Mouse (Mus musculus) liver, adult 2 months (tissue): ENCODE measurements around the gene Ubqln3. TPM values are rescaled to one million over a fixed set of nuclear protein-coding genes. Genes with fewer than 3 reads are reported as not detected.

Source experiments
- DNase-seq: peaks from one replicate; pipeline ENCODE4 v3.0.0-alpha.2; 2011; ENCODE audit warnings: low read depth, low spot score; ENCODE audit errors: extremely low read depth
- H3K27ac ChIP-seq: fragments of 200-500 bp; replicated peaks from 2 replicates; pipeline ENCODE4 v1.5.1; 2012; ENCODE audit warnings: low read depth, mild to moderate bottlenecking, control low read depth, inconsistent platforms, low read length; ENCODE audit not compliant: insufficient read depth
- H3K27me3 ChIP-seq: fragments of 200-500 bp; 2 replicates; pipeline ENCODE4 v1.6.1; 2012; ENCODE audit warnings: mild to moderate bottlenecking, moderate library complexity, low read length, inconsistent platforms; ENCODE audit not compliant: control insufficient read depth, insufficient read depth
- H3K36me3 ChIP-seq: fragments of 200-500 bp; 2 replicates; pipeline ENCODE4 v1.6.1; 2012; ENCODE audit warnings: low read length, inconsistent platforms; ENCODE audit not compliant: control insufficient read depth, insufficient read depth
- H3K4me1 ChIP-seq: fragments of 200-500 bp; 2 replicates; pipeline ENCODE4 v1.6.1; 2011; ENCODE audit warnings: low read length; ENCODE audit not compliant: control insufficient read depth, insufficient read depth
- H3K4me3 ChIP-seq: fragments of 200-500 bp; 2 replicates; pipeline ENCODE4 v1.5.1; 2011; ENCODE audit warnings: low read depth, mild to moderate bottlenecking, control low read depth, low read length, moderate library complexity; ENCODE audit not compliant: insufficient read depth
- H3K79me2 ChIP-seq: fragments of 200-500 bp; 2 replicates; pipeline ENCODE4 v1.6.1; 2012; ENCODE audit warnings: inconsistent platforms, mild to moderate bottlenecking, low read length, moderate library complexity; ENCODE audit not compliant: control insufficient read depth, insufficient read depth
- H3K9ac ChIP-seq: fragments of 200-500 bp; 2 replicates; pipeline ENCODE4 v1.6.1; 2012; ENCODE audit warnings: low read depth, mild to moderate bottlenecking, control low read depth, inconsistent platforms, low read length
- CTCF ChIP-seq: fragments of 200-500 bp; IDR thresholded peaks from 2 replicates; pipeline ENCODE4 v1.5.1; 2011; ENCODE audit warnings: low read depth, low read length, control low read depth
- POLR2A ChIP-seq: fragments of 200-500 bp; IDR thresholded peaks from 2 replicates; pipeline ENCODE4 v1.6.1; 2011; ENCODE audit warnings: low read length, control low read depth; ENCODE audit not compliant: insufficient read depth; ENCODE audit errors: extremely low read depth
- WGBS: fragments of 180-500 bp; shearing (Covaris S2); methylation state at CpG from one replicate; pipeline ENCODE4 v1.1.7; 2018; 5-methylcytosine and 5-hydroxymethylcytosine counted together
- polyA plus RNA-seq: library from polyadenylated mRNA; depleted of rRNA; stranded (reverse); fragments of >200 nt; gene quantifications from 2 replicates; pipeline ENCODE4 v1.2.3, GENCODE M21; 2012; rRNA removed
- total RNA-seq: library from RNA; depleted of rRNA; stranded (reverse); fragments of >200 nt; gene quantifications from 2 replicates; pipeline ENCODE4 v1.2.3, GENCODE M21; 2014; rRNA removed

The Ubqln3 gene
- total and polyA plus RNA-seq, 2 experiments, result not detected

GRCm38 (mm10) chr7:104103913-104104756 lies 38.9 kb downstream of the Ubqln3 start:
- H3K36me3 ChIP-seq, result no peaks in the 10 kb centered on the region
- no peaks in the 10 kb centered on the region for H3K4me1 ChIP-seq
- WGBS, result 67% methylated on average over 4 of the region's 4 CpGs
- H3K79me2 ChIP-seq, result no peaks in the 10 kb centered on the region
- H3K4me3 ChIP-seq, result no peak overlapping the region
- TF ChIP-seq CTCF (no peak), POLR2A (no peak)
- H3K27ac ChIP-seq, result no peak overlapping the region
- no peak overlapping the region for H3K9ac ChIP-seq
- H3K27me3 ChIP-seq, result no peaks in the 10 kb centered on the region
- DNase-seq, result no peak

Other genes starting within 250 kb of the Ubqln3 start
- gene Olfr64, start 248.8 kb downstream of the Ubqln3 start, total RNA-seq, result not detected in 2 replicates
- not detected in 2 replicates for gene Olfr64, start 248.8 kb downstream of the Ubqln3 start, polyA plus RNA-seq
- gene Olfr65, start 239.8 kb downstream of the Ubqln3 start, total RNA-seq, result not detected in 2 replicates
- not detected in 2 replicates for gene Olfr65, start 239.8 kb downstream of the Ubqln3 start, polyA plus RNA-seq
- gene Olfr631, start 214.5 kb downstream of the Ubqln3 start, total RNA-seq, result not detected in 2 replicates
- not detected in 2 replicates for gene Olfr631, start 214.5 kb downstream of the Ubqln3 start, polyA plus RNA-seq
- not detected in 2 replicates for gene Olfr632, start 208.9 kb downstream of the Ubqln3 start, total RNA-seq
- not detected in 2 replicates for gene Olfr632, start 208.9 kb downstream of the Ubqln3 start, polyA plus RNA-seq
- not detected in 2 replicates for gene Olfr633, start 198.8 kb downstream of the Ubqln3 start, total RNA-seq
- not detected in 2 replicates for gene Olfr633, start 198.8 kb downstream of the Ubqln3 start, polyA plus RNA-seq
- gene Olfr635, start 172.1 kb downstream of the Ubqln3 start, total RNA-seq, result not detected in 2 replicates
- not detected in 2 replicates for gene Olfr635, start 172.1 kb downstream of the Ubqln3 start, polyA plus RNA-seq
- gene Olfr638, start 144.5 kb downstream of the Ubqln3 start, total RNA-seq, result not detected in 2 replicates
- gene Olfr638, start 144.5 kb downstream of the Ubqln3 start, polyA plus RNA-seq, result not detected in 2 replicates
- under 0.01 TPM in 2 replicates for gene Olfr639, start 126.0 kb downstream of the Ubqln3 start, total RNA-seq
- gene Olfr639, start 126.0 kb downstream of the Ubqln3 start, polyA plus RNA-seq, result not detected in 2 replicates
- gene Olfr640, start 117.7 kb downstream of the Ubqln3 start, total RNA-seq, result not detected in 2 replicates
- gene Olfr640, start 117.7 kb downstream of the Ubqln3 start, polyA plus RNA-seq, result not detected in 2 replicates
- gene Olfr641, start 107.8 kb downstream of the Ubqln3 start, total RNA-seq, result not detected in 2 replicates
- not detected in 2 replicates for gene Olfr641, start 107.8 kb downstream of the Ubqln3 start, polyA plus RNA-seq
- not detected in 2 replicates for gene Olfr642, start 90.6 kb downstream of the Ubqln3 start, total RNA-seq
- not detected in 2 replicates for gene Olfr642, start 90.6 kb downstream of the Ubqln3 start, polyA plus RNA-seq
- gene 4930516K23Rik, start 81.8 kb downstream of the Ubqln3 start, total RNA-seq, result not detected in 2 replicates
- not detected in 2 replicates for gene 4930516K23Rik, start 81.8 kb downstream of the Ubqln3 start, polyA plus RNA-seq
- not detected in 2 replicates for gene Olfr644, start 71.4 kb downstream of the Ubqln3 start, total RNA-seq
- gene Olfr644, start 71.4 kb downstream of the Ubqln3 start, polyA plus RNA-seq, result not detected in 2 replicates
- gene Olfr645, start 57.8 kb downstream of the Ubqln3 start, total RNA-seq, result not detected in 2 replicates
- not detected in 2 replicates for gene Olfr645, start 57.8 kb downstream of the Ubqln3 start, polyA plus RNA-seq
- gene Olfr646, start 38.4 kb downstream of the Ubqln3 start, total RNA-seq, result not detected in 2 replicates
- gene Olfr646, start 38.4 kb downstream of the Ubqln3 start, polyA plus RNA-seq, result not detected in 2 replicates
- gene Ubqln5, start 13.5 kb downstream of the Ubqln3 start, total RNA-seq, result not detected in 2 replicates
- gene Ubqln5, start 13.5 kb downstream of the Ubqln3 start, polyA plus RNA-seq, result not detected in 2 replicates
- not detected in 2 replicates for gene Olfr643, start 5.9 kb downstream of the Ubqln3 start, total RNA-seq
- gene Olfr643, start 5.9 kb downstream of the Ubqln3 start, polyA plus RNA-seq, result not detected in 2 replicates
- gene Ubqlnl, start 7.3 kb upstream of the Ubqln3 start, total RNA-seq, result not detected in 2 replicates
- gene Ubqlnl, start 7.3 kb upstream of the Ubqln3 start, polyA plus RNA-seq, result not detected in 2 replicates
- gene Olfm5, start 21.6 kb upstream of the Ubqln3 start, total RNA-seq, result not detected in 2 replicates
- gene Olfm5, start 21.6 kb upstream of the Ubqln3 start, polyA plus RNA-seq, result not detected in 2 replicates
- not detected in 2 replicates for gene Olfr648, start 40.1 kb upstream of the Ubqln3 start, total RNA-seq
- not detected in 2 replicates for gene Olfr648, start 40.1 kb upstream of the Ubqln3 start, polyA plus RNA-seq
- gene Olfr649, start 52.7 kb upstream of the Ubqln3 start, total RNA-seq, result not detected in 2 replicates
- not detected in 2 replicates for gene Olfr649, start 52.7 kb upstream of the Ubqln3 start, polyA plus RNA-seq
- 0.07 and 0.18 TPM in 2 replicates for gene Trim6, start 75.5 kb upstream of the Ubqln3 start, total RNA-seq
- gene Trim6, start 75.5 kb upstream of the Ubqln3 start, polyA plus RNA-seq, result 0.27 and 0.75 TPM in 2 replicates
- gene Trim34a, start 101.2 kb upstream of the Ubqln3 start, total RNA-seq, result 8.6 and 11.9 TPM in 2 replicates
- 2.0 and 2.2 TPM in 2 replicates for gene Trim34a, start 101.2 kb upstream of the Ubqln3 start, polyA plus RNA-seq
- gene Trim5, start 144.8 kb upstream of the Ubqln3 start, total RNA-seq, result 1.7 and 2.1 TPM in 2 replicates
- gene Trim5, start 144.8 kb upstream of the Ubqln3 start, polyA plus RNA-seq, result 0.23 and 0.36 TPM in 2 replicates
- gene Trim12a, start 172.2 kb upstream of the Ubqln3 start, total RNA-seq, result 11.7 and 15.5 TPM in 2 replicates
- 1.6 and 1.7 TPM in 2 replicates for gene Trim12a, start 172.2 kb upstream of the Ubqln3 start, polyA plus RNA-seq
- gene Trim34b, start 186.2 kb upstream of the Ubqln3 start, total RNA-seq, result 0.09 TPM in 1 of 2 replicates, not detected in the other
- gene Trim34b, start 186.2 kb upstream of the Ubqln3 start, polyA plus RNA-seq, result 0.76 and 1.3 TPM in 2 replicates
- 6.7 and 12.4 TPM in 2 replicates for gene Trim12c, start 210.1 kb upstream of the Ubqln3 start, total RNA-seq
- gene Trim12c, start 210.1 kb upstream of the Ubqln3 start, polyA plus RNA-seq, result 2.7 and 2.8 TPM in 2 replicates
- gene Trim30b, start 226.6 kb upstream of the Ubqln3 start, total RNA-seq, result 0.47 and 0.74 TPM in 2 replicates
- 0.06 TPM in 1 of 2 replicates, not detected in the other for gene Trim30b, start 226.6 kb upstream of the Ubqln3 start, polyA plus RNA-seq